Mouse (Mus musculus) E14TG2a.4 (cell line): ENCODE measurements around the gene Zfhx3.

Experiments used
- CTCF ChIP-seq: conservative IDR thresholded peaks from 2 replicates; pipeline ENCODE4 v1.5.1; 2014; ENCODE audit warnings: low read length
- POU5F1 ChIP-seq: IDR thresholded peaks from 2 replicates; pipeline ENCODE4 v1.6.1; 2014; ENCODE audit warnings: low read length, borderline replicate concordance

DNA sequence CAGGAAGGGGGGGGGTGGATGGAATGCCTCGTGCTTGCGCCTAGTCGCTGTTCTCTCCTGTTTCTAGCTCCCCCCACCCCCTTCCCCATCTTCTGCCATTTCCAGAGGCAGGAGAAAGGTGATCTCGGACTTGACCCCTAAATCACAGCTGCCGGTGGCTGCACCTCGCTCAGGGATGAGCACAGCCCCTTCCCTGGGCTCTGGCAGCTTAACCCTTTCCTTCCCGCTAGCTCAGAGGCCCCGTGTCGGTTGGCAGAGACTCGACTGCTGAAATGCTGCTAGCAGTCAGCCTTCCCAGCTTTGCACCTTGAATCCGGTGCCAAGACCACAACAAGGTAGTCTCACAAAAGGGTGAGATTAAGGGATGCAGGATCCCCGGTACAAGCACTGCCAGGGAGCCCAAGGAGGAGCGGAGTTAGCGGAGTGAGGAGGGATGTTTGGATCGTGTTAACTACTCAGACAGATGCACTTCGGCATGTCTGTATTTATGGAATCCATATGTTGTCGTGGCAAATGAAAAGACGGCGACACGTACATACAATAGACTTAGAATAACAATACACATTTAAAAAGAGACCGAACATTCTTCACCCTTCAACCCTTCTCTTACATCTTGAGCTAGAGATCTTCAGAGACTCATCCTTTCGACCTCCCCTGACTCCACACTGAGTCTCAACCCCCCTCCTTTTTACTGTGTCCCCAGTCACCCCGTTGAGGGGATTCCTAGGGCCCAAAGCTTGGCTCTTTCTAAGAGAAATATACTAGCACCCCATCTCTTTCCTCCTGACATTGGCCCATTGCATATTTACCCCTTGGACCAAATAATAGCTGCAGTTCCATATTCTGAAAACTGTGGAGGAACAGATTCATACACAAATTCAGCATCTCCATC, 757.3 kb downstream of the Zfhx3 start:
- no peak for TF ChIP-seq CTCF
- TF ChIP-seq POU5F1: no peak
